Mouse (Mus musculus): Measurements from ENCODE around the gene Six5.

DNA sequence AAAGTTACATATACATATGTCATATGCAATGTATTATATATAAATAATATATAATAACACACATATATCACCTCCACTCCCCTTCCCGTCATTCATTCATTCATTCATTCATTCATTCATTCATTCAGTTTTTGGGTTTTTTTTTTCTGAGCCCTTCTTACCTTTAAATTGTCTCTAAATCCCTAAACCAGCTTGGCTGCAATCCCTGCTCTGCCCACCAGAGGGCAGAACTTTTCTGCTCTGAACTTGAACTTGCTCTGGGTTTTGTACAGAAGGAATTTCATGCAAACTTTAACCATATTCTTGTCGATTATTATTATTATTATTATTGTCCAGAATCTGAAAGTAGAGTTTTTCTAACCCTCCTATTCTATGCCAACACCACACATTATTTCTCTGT lies 25.7 kb upstream of the Six5 start:
- TF ChIP-seq CTCF (IDR thresholded peaks at IDR 0.05; ENCODE audit: control insufficient read depth, insufficient read depth, insufficient read length) (peak; percentile 13), MYOG (IDR thresholded peaks at IDR 0.05; ENCODE audit: control insufficient read depth, extremely low read depth, insufficient read length) (no peak), MYOD1 (IDR thresholded peaks at IDR 0.05; ENCODE audit: control insufficient read depth, insufficient read length, low read depth) (no peak), USF1 (IDR thresholded peaks at IDR 0.05; ENCODE audit: low read depth) (no peak)
